Mouse (Mus musculus) embryo, embryonic 10 days (tissue): ENCODE results near the gene Fgfr2.
"Not testable (repeated sequence)": the region's sequence is repeated elsewhere in the genome, so short reads cannot be mapped to it uniquely, and the experiment has no call there.

ENCODE experiments used
- DNase-seq: peaks from one replicate; pipeline ENCODE4 v3.0.0-alpha.2; 2015; ENCODE audit warnings: low spot score

Fgfr2 gene

GRCm38 (mm10) chr7:130479003-130479402 is 2644.1 kb downstream of the Fgfr2 start:
- not testable (repeated sequence) for DNase-seq

GRCm38 (mm10) chr7:130475970-130476369 is 2647.2 kb downstream of the Fgfr2 start:
- DNase-seq, result peak; percentile 88

GRCm38 (mm10) chr7:130473881-130474280 is 2649.3 kb downstream of the Fgfr2 start:
- no peak for DNase-seq

GRCm38 (mm10) chr7:130472683-130473082 is 2650.5 kb downstream of the Fgfr2 start:
- peak; percentile 72 for DNase-seq

GRCm38 (mm10) chr7:130471045-130471444 is 2652.1 kb downstream of the Fgfr2 start:
- no peak for DNase-seq

- no peak for DNase-seq
Measured at GRCm38 (mm10) chr7:130455587-130456246, 2667.4 kb downstream of the Fgfr2 start.

- DNase-seq, result no peak
Measured at GRCm38 (mm10) chr7:130454226-130454625, 2668.9 kb downstream of the Fgfr2 start.

- DNase-seq, result no peak
Measured at GRCm38 (mm10) chr7:130435776-130436175, 2687.4 kb downstream of the Fgfr2 start.

- no peak for DNase-seq
Measured at GRCm38 (mm10) chr7:130432141-130432540, 2691.0 kb downstream of the Fgfr2 start.

- DNase-seq, result peak; percentile 86
Measured at GRCm38 (mm10) chr7:130426586-130426985, 2696.6 kb downstream of the Fgfr2 start.

- no peak for DNase-seq
Measured at GRCm38 (mm10) chr7:130425991-130426390, 2697.2 kb downstream of the Fgfr2 start.

- peak; percentile 17 for DNase-seq
Measured at GRCm38 (mm10) chr7:130419961-130420360, 2703.2 kb downstream of the Fgfr2 start.

- no peak for DNase-seq
Measured at GRCm38 (mm10) chr7:130407622-130408021, 2715.5 kb downstream of the Fgfr2 start.

GRCm38 (mm10) chr7:130403346-130403745 is 2719.8 kb downstream of the Fgfr2 start:
- DNase-seq, result no peak

- DNase-seq, result no peak
Measured at GRCm38 (mm10) chr7:130394697-130395096, 2728.5 kb downstream of the Fgfr2 start.

GRCm38 (mm10) chr7:130390060-130390459 is 2733.1 kb downstream of the Fgfr2 start:
- DNase-seq, result not testable (repeated sequence)

- DNase-seq, result no peak
Measured at GRCm38 (mm10) chr7:130386308-130386707, 2736.8 kb downstream of the Fgfr2 start.

GRCm38 (mm10) chr7:130385732-130386294 is 2737.3 kb downstream of the Fgfr2 start:
- no peak for DNase-seq

- no peak for DNase-seq
Measured at GRCm38 (mm10) chr7:130382126-130382525, 2741.0 kb downstream of the Fgfr2 start.

GRCm38 (mm10) chr7:130381387-130381951 is 2741.7 kb downstream of the Fgfr2 start:
- DNase-seq, result no peak

- no peak for DNase-seq
Measured at GRCm38 (mm10) chr7:130380769-130381355, 2742.3 kb downstream of the Fgfr2 start.

- no peak for DNase-seq
Measured at GRCm38 (mm10) chr7:130380367-130380766, 2742.8 kb downstream of the Fgfr2 start.

GRCm38 (mm10) chr7:130379886-130380285 is 2743.3 kb downstream of the Fgfr2 start:
- DNase-seq, result no peak
